Comparison of ENCODE assay signal across 25 mouse cellular contexts in the genomic region with DNA sequence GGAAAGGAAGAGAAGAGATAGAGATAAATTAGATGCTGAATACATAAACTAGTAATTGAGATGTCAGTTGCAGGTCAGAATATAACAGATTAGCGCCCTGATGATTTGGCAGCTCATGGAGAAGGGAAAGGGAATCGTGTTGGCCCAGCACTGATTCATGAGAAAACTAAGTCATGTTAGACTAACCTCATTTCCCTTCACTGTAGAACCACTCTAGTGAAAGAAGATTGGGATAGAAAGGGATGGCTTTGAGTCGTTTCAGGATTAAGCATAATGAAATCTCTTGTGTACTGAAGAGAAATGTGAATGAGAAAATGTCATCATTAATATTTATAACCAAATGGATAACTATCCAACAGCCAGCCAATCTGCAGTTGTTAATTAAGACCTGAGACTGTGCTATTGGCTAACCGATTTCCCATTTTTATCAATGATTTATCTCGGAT.
A peak's percentile ranks its signal among the peaks of the same experiment; 100 is the strongest.
DNase-seq lines count a peak whose midpoint lies in the region; ATAC-seq lines count a peak whose summit lies in the region.
"Had no signal": no experiment of that assay in that cellular context is flagged by ENCODE, and none has a peak within 500 bp of the region (broad histone marks: within the 10 kb centered on the region; RNA-seq: fewer than 3 reads in every experiment).

No protein-coding gene starts in this region.

- H3K27ac ChIP-seq in heart, embryonic 16.5 days (ENCODE audit: low read length), result 0 out of 2 replicates have a peak overlapping the region, but pooled peaks have one; percentile 13
- no peak overlapping the region for H3K27ac ChIP-seq in midbrain, embryonic 14.5 days (replicated peaks; ENCODE audit: low read depth, low read length)
- H3K27ac ChIP-seq in midbrain, embryonic 16.5 days (ENCODE audit: low read length), result no peak overlapping the region
- H3K27ac ChIP-seq in forebrain, embryonic 16.5 days (ENCODE audit: low read length), result peak overlapping the region; percentile 53
- no peak overlapping the region for H3K27ac ChIP-seq in hindbrain, embryonic 16.5 days (ENCODE audit: low read depth, low read length)
- H3K27ac ChIP-seq: embryonic facial prominence, embryonic 13.5 days; heart, embryonic 15.5 days; liver, embryonic 13.5 days; macrophage; stomach, postnatal 0 days had no signal

- no peak overlapping the region for H3K4me3 ChIP-seq in heart, embryonic 16.5 days (ENCODE audit: low read length)
- no peak overlapping the region for H3K4me3 ChIP-seq in midbrain, embryonic 14.5 days (replicated peaks; ENCODE audit: low read depth, low read length)
- H3K4me3 ChIP-seq in midbrain, embryonic 16.5 days (ENCODE audit: low read depth, low read length), result no peak overlapping the region
- H3K4me3 ChIP-seq in forebrain, embryonic 16.5 days (replicated peaks; ENCODE audit: low read length), result no peak overlapping the region
- no peak overlapping the region for H3K4me3 ChIP-seq in hindbrain, embryonic 16.5 days (ENCODE audit: low read length)
- H3K4me3 ChIP-seq: embryonic facial prominence, embryonic 13.5 days; heart, embryonic 15.5 days; kidney, embryonic 15.5 days; liver, embryonic 13.5 days had no signal

- H3K9me3 ChIP-seq in heart, embryonic 16.5 days (replicated peaks; ENCODE audit: control insufficient read depth, low read length), result no peaks in the 10 kb centered on the region
- no peaks in the 10 kb centered on the region for H3K9me3 ChIP-seq in midbrain, embryonic 14.5 days (ENCODE audit: control insufficient read depth, low read length)
- no peaks in the 10 kb centered on the region for H3K9me3 ChIP-seq in midbrain, embryonic 16.5 days (replicated peaks; ENCODE audit: control insufficient read depth, low read length, poor library complexity, severe bottlenecking)
- no peaks in the 10 kb centered on the region for H3K9me3 ChIP-seq in forebrain, embryonic 16.5 days (ENCODE audit: control insufficient read depth, low read length)
- no peaks in the 10 kb centered on the region for H3K9me3 ChIP-seq in hindbrain, embryonic 16.5 days (ENCODE audit: control insufficient read depth, low read length)
- H3K9me3 ChIP-seq: embryonic facial prominence, embryonic 13.5 days; heart, embryonic 15.5 days; kidney, embryonic 15.5 days; liver, embryonic 13.5 days had no signal

- H3K4me2 ChIP-seq in heart, embryonic 16.5 days (ENCODE audit: low read depth, low read length), result no peak overlapping the region
- H3K4me2 ChIP-seq in midbrain, embryonic 14.5 days (ENCODE audit: low read length), result no peak overlapping the region
- no peak overlapping the region for H3K4me2 ChIP-seq in midbrain, embryonic 16.5 days (ENCODE audit: low read length)
- peak overlapping the region; percentile 30 for H3K4me2 ChIP-seq in forebrain, embryonic 16.5 days (ENCODE audit: low read length)
- peak overlapping the region; percentile 35 for H3K4me2 ChIP-seq in hindbrain, embryonic 16.5 days (ENCODE audit: low read length)
- H3K4me2 ChIP-seq: embryonic facial prominence, embryonic 13.5 days; liver, embryonic 13.5 days had no signal

- whole genome bisulfite sequencing in heart, embryonic 16.5 days, result 83% methylated on average over 5 of the region's 5 CpGs
- WGBS in midbrain, embryonic 14.5 days, result 58% methylated on average over 5 of the region's 5 CpGs
- 46% methylated on average over 5 of the region's 5 CpGs for WGBS in midbrain, embryonic 16.5 days
- 40% methylated on average over 5 of the region's 5 CpGs for WGBS in forebrain, embryonic 16.5 days
- 52% methylated on average over 5 of the region's 5 CpGs for WGBS in hindbrain, embryonic 16.5 days

- ATAC-seq in heart, embryonic 16.5 days (replicated peaks; ENCODE audit: extremely low read depth, insufficient read depth, low FRiP score), result no peak
- ATAC-seq in midbrain, embryonic 14.5 days (ENCODE audit: low FRiP score, low TSS enrichment), result no peak
- no peak for ATAC-seq in midbrain, embryonic 16.5 days
- peak; percentile 67 for ATAC-seq in forebrain, embryonic 16.5 days
- no peak; the same call in 1 of the 2 replicates for ATAC-seq in hindbrain, embryonic 16.5 days

- DNase-seq in heart, adult 11 months, result no peak
- peak; percentile 26 for DNase-seq in midbrain, embryonic 14.5 days
- DNase-seq in urinary bladder, adult 18-20 months (ENCODE audit: low spot score in 2 of 2), result no peak
- DNase-seq: adrenal gland, postnatal 25 days; B cell, adult 2 months; cerebellum, adult 18-20 months; gastrocnemius, postnatal 10 days; heart, postnatal 4 days; kidney, adult 18-20 months; kidney, postnatal 36 days; layer of hippocampus, postnatal 36 days; liver, embryonic 13.5 days; lung, adult 18-20 months; right cerebral cortex, postnatal 4 days; thymus, adult 18-20 months; thymus, postnatal 36 days had no signal

- peaks cover 26% of the 10 kb centered on the region for H3K4me1 ChIP-seq in heart, embryonic 16.5 days (ENCODE audit: control insufficient read depth, insufficient read depth, low read length)
- peaks cover 15% of the 10 kb centered on the region; the same call in 1 of the 2 replicates for H3K4me1 ChIP-seq in midbrain, embryonic 14.5 days (ENCODE audit: control insufficient read depth, insufficient read depth, low read length)
- 0 out of 2 replicates have a peak, but pooled peaks cover 5% of the 10 kb centered on the region for H3K4me1 ChIP-seq in midbrain, embryonic 16.5 days (ENCODE audit: control insufficient read depth, insufficient read depth, low read length)
- H3K4me1 ChIP-seq in forebrain, embryonic 16.5 days (replicated peaks; ENCODE audit: control insufficient read depth, insufficient read depth, low read length), result peaks cover 21% of the 10 kb centered on the region
- H3K4me1 ChIP-seq in hindbrain, embryonic 16.5 days (ENCODE audit: control insufficient read depth, insufficient read depth, low read depth, low read length), result peaks cover 12% of the 10 kb centered on the region
- H3K4me1 ChIP-seq: liver, embryonic 13.5 days had no signal

- H3K27me3 ChIP-seq in heart, embryonic 16.5 days (ENCODE audit: control insufficient read depth, insufficient read depth, low read length), result no peaks in the 10 kb centered on the region
- H3K27me3 ChIP-seq in midbrain, embryonic 14.5 days (ENCODE audit: control insufficient read depth, insufficient read depth, low read length), result no peaks in the 10 kb centered on the region
- no peaks in the 10 kb centered on the region for H3K27me3 ChIP-seq in midbrain, embryonic 16.5 days (ENCODE audit: control insufficient read depth, insufficient read depth, low read depth, low read length)
- H3K27me3 ChIP-seq in forebrain, embryonic 16.5 days (replicated peaks; ENCODE audit: control insufficient read depth, insufficient read depth, low read length), result no peaks in the 10 kb centered on the region
- no peaks in the 10 kb centered on the region for H3K27me3 ChIP-seq in hindbrain, embryonic 16.5 days (replicated peaks; ENCODE audit: control insufficient read depth, insufficient read depth, low read length)
- H3K27me3 ChIP-seq: embryonic facial prominence, embryonic 13.5 days; heart, embryonic 15.5 days; kidney, embryonic 15.5 days; liver, embryonic 13.5 days had no signal

- no peaks in the 10 kb centered on the region for H3K36me3 ChIP-seq in heart, embryonic 16.5 days (ENCODE audit: control insufficient read depth, insufficient read depth)
- no peaks in the 10 kb centered on the region for H3K36me3 ChIP-seq in midbrain, embryonic 14.5 days (ENCODE audit: control insufficient read depth, insufficient read depth, low read length)
- no peaks in the 10 kb centered on the region for H3K36me3 ChIP-seq in midbrain, embryonic 16.5 days (ENCODE audit: control insufficient read depth, insufficient read depth, low read length)
- H3K36me3 ChIP-seq in forebrain, embryonic 16.5 days (ENCODE audit: control insufficient read depth, insufficient read depth), result no peaks in the 10 kb centered on the region
- H3K36me3 ChIP-seq in hindbrain, embryonic 16.5 days (ENCODE audit: control insufficient read depth, insufficient read depth, low read length), result no peaks in the 10 kb centered on the region
- H3K36me3 ChIP-seq: embryonic facial prominence, embryonic 13.5 days; heart, embryonic 15.5 days; kidney, embryonic 15.5 days; liver, embryonic 13.5 days had no signal

- no peak overlapping the region for H3K9ac ChIP-seq in heart, embryonic 16.5 days (ENCODE audit: low read length)
- no peak overlapping the region for H3K9ac ChIP-seq in midbrain, embryonic 14.5 days (replicated peaks; ENCODE audit: low read length)
- H3K9ac ChIP-seq in midbrain, embryonic 16.5 days (ENCODE audit: low read depth, low read length), result no peak overlapping the region
- H3K9ac ChIP-seq in forebrain, embryonic 16.5 days (replicated peaks; ENCODE audit: low read depth, low read length), result no peak overlapping the region
- no peak overlapping the region for H3K9ac ChIP-seq in hindbrain, embryonic 16.5 days (ENCODE audit: low read depth, low read length)
- H3K9ac ChIP-seq: embryonic facial prominence, embryonic 13.5 days; heart, embryonic 15.5 days; kidney, embryonic 15.5 days; liver, embryonic 13.5 days had no signal

Comparison
In these comparisons a context has a peak if more than half of its experiments do, and no peak if none do; other contexts are left out.
1. H3K27ac ChIP-seq: peak in heart, embryonic 16.5 days (single experiment) and forebrain, embryonic 16.5 days (single experiment); none in midbrain, embryonic 14.5 days (single experiment), midbrain, embryonic 16.5 days (single experiment) and hindbrain, embryonic 16.5 days (single experiment).
2. H3K4me2 ChIP-seq: peak in forebrain, embryonic 16.5 days (single experiment) and hindbrain, embryonic 16.5 days (single experiment); none in heart, embryonic 16.5 days (single experiment), midbrain, embryonic 14.5 days (single experiment) and midbrain, embryonic 16.5 days (single experiment).